Mouse (Mus musculus) thymus, postnatal 36 days (tissue): ENCODE measurements around the gene Mdk.

ENCODE experiments used
- DNase-seq, 2 experiments: peaks; one replicate each; pipeline ENCODE4 v3.0.0; 2022; ENCODE audit warnings: mixed read lengths in 2 of 2

Mdk gene

DNA sequence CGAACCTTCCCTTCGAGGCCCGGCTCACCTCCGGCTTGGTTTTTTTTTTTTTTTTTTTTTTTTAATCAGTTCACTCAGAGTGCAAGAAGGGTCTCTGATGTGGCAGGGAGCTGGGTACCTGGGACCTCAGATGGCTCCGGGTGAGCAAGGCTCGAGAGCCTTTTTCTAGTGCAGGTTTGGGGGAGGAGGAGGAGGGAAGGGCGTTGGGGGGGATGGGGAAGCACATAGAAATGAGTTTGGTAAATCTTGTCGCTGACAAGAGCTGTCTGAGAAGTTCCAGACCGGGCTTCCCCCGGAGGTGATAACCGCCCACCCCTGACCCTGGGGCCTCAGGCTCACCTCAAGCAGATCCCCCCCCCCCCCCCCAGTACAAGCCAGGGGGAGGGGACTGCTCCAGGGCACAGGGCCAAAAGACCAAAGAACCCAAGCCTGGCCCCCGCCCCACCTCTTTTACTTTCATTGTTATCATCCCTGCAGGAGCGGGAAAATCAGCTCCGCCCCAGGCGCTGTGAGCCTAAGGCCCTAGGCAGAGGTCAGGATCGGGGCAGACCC lies at the start of gene Mdk:
Gene Mdk (minus strand): TSS at position 138 of the 552 bp plus-strand sequence.
- DNase-seq, result peak in 1 of 2 experiments; percentile 23

DNA sequence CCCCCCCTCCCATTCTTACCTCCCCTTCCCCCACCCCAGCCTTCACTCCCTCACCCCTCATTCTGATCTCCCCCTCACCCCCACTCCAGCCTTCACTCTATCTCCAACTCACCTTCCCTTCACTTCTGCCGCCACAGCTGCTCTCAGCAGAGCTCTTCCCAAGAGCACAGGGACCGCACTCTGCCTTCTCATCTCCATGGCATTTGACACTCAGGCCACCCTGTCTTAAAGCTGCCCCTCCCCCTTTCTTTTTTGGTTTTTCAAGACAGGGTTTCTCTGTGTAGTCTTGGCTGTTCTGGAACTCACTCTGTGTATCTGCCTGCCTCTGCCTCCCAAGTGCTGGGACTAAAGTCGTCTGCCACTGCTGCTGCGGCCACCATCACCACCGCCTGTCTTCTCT lies 48.7 kb upstream of the Mdk start:
- DNase-seq, result no peak

GRCm38 (mm10) chr2:91980245-91980644 lies 48.1 kb upstream of the Mdk start:
- DNase-seq, result no peak

DNA sequence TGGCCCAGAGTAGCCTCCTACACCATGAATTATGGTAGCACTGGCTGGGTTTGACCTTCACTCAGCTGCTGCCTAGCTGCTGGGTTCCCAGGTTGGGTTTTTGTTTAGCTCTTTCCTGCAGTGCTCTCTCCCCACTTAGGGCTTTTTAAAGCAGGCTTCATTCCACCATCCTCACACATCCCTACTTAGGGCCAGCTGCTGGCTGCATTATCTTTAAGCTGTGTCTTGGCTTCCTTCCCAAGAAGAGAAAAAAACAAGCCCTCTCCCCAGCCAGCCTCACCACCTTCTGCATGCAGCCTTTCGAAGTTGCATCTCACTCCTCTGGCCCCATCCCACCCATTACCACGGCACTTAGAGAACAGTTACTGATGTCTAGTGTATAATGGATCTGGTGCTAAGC lies 46.5 kb upstream of the Mdk start:
- DNase-seq, result no peak

DNA sequence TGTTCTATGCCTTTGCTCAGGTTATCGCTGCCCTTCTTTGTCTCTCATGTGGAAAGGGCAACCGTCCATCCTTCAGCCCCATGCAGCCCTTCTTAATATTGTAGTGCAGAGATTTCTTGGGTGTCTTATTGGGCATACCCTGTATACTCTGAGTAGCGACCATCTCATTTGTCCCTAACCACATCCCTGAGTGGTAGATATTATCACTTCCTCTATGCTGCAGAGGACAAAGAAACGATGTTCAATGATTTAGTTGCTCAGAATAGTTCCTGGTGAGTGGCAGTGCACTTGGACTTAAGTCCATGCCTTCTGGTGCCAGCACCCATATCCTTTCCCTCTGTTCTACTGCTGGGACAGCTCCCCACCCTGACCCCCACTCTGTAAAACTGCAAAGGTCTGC lies 45.9 kb upstream of the Mdk start:
- no peak for DNase-seq

DNA sequence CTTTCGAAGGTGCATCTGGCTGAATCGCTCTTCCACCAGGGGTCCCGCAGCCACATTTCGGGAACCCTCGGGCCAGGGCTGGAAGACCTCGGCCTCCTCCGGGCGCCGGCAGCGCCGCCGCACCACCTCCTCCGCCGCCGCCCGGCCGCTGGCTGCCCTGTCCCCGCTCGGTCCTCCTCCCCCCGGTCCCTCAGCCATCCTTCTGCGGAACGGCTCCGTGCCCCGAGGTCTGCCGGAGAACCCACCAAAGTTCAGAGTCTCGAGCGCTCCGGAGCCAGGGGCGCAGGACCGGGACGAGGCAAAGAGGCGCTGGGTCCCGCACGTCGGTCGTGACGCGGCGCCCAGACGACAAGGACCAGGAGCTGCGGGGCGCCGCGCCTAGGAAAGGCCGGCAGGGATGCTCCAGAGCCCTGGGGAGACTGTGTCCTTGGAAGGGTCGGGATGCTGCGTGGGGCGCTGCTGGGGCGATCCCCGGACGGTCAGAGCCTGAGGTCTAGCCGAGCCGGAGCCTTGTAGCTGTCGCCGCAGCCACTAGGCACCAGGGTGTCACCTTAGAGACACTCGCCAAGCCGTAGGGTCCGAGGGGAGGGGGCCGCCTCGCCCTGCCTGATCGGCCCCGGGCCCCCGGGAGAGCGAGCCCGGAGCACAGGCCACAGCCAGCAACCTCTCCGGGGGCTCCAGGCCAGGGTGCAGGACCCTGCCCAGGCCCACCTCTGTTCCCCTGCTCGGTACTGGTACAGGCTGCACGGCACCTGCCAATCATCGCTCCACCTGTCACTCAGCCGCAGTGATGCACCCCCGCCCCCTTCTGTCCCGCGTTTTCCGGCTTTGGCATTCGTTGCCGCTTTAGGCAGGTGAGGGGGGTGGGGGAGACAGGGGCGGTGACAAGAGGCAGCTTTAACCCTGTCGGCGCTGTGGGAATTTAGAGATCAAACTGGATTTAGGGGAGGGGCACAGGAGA lies 43.8 kb upstream of the Mdk start, which contains the start of gene Dgkz:
Gene Dgkz (minus strand): TSS at position 284 of the 961 bp plus-strand sequence.
- peak; percentile 60 to 73 for DNase-seq

DNA sequence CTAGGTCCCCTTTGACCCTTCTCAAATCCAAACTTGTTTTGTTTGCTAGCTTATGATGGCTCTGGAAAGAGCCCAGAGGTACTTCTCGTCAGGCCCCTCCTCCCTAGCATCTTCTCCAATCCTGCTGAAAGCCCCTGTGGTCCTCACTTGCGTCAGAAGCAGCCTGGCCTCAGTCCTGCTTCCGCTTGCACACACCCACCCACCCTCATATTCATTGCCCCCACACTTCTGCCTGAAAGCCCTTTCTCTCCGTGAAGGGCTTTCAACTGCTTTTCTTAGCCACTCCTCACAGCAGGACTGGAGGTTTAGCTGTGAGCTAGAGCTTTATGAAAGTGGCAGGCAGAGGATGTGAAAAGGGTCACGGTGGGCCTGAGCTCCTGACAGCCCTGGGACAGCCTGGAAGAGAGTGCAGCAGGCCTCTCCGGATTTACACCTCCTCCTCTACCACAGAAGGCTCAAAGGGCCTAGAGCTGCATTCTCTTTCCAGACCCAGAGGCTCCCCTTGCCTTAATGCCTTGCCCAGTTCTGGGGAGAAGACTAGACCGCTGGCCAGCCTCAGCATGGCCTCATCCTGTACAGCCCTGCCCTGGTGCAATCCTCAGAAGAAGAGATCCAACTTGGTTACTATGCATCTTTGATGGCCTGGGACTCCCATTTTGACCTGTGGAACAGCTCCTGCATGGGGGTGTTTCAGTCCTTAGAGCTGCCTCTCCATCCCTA lies 41.5 kb upstream of the Mdk start:
- DNase-seq, result no peak

DNA sequence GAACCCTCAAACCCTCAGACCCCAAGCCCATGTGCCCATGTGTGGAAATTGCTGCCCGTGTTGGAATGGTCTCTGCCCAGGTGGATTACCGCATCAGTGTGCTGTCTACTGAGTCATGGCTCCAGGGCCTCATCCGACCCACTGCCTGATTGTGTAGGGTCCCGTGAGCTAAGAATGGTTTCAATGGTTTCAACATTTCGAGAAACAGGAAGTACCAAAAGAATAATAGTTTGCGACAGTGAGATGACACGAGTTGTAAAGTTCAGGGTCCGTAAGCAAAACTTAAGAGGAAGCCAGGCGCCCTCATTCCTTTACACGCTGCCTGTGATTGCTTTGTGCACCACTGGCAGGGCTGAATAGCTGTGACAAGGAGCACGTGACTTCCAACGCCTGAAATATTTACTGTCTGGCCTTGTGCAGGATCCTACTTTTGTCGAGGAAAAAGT lies 40.0 kb upstream of the Mdk start:
- no peak for DNase-seq

GRCm38 (mm10) chr2:91971231-91972097 lies 39.4 kb upstream of the Mdk start:
- no peak for DNase-seq

DNA sequence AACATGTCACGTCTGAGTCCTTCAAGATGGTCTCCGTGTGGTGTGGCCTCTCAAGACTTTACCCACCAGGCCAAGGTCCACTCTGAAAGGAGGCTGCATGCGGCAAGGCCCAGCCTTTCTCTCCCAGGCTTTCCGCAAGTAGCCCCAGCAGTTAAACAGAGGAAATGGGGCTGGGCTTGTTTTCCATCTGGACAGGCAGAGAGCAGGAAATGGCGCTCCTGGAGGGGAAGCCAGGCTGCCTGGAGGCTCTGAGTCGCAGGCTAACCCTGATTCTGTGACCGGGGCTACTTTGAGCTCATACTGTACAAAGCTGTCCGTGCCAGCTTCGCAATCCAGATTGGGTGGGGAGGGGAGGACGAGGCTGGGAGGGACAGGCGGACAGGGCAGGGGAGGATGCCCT lies 35.9 kb upstream of the Mdk start:
- no peak for DNase-seq

DNA sequence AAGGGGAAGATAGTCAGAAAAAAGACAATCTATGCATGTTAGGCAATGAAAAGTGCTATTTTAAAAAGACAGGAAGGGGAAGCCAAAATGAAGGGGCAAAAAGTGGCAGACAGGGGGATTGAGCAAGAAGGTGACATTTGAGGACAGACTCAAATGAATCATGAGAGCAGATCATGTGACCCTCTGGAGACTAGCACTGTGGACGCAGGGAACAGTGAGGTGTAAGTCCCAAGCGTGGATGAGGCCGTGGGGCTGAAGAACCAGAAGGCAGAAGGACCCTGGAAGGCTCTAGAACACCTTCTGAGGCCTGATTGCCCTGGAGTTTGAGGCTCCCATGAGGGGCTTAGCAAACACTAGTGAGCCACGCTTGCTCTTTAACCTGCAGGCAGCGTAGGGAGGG lies 34.3 kb upstream of the Mdk start:
- DNase-seq, result no peak

GRCm38 (mm10) chr2:91965417-91965816 lies 33.3 kb upstream of the Mdk start:
- peak; percentile 47 to 69 for DNase-seq

- no peak for DNase-seq
These were observed 32.6 kb upstream of the Mdk start for GRCm38 (mm10) chr2:91964610-91965204.

GRCm38 (mm10) chr2:91963443-91963932 lies 31.4 kb upstream of the Mdk start:
- peak; percentile 94 to 97 for DNase-seq

DNA sequence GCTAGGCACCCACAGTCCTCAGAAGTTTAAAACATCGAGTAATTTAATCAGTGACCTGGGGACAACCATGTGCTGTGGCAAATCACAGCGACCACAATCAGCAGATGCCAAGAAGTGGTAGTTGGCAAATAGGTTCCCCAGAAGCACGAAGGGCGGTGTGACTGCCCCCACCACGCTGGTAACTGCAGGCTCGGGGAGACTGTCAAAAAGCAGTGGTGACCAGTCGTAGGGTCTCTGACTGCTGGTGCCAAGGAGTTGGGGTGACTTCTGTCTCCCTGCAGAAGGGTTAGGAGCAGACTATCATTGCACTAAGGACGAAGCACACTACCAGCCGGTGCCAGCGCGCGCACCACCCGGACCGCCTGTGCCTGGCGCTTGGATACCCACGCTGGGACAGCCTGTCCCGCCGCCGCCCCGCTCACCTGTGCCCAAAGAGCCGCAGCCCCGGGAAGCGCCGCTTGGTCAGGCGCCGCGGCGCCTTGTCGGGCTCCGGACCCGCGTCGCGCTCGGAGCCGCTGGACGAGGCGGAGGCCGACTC lies 30.8 kb upstream of the Mdk start:
- DNase-seq, result peak; percentile 48 to 67

DNA sequence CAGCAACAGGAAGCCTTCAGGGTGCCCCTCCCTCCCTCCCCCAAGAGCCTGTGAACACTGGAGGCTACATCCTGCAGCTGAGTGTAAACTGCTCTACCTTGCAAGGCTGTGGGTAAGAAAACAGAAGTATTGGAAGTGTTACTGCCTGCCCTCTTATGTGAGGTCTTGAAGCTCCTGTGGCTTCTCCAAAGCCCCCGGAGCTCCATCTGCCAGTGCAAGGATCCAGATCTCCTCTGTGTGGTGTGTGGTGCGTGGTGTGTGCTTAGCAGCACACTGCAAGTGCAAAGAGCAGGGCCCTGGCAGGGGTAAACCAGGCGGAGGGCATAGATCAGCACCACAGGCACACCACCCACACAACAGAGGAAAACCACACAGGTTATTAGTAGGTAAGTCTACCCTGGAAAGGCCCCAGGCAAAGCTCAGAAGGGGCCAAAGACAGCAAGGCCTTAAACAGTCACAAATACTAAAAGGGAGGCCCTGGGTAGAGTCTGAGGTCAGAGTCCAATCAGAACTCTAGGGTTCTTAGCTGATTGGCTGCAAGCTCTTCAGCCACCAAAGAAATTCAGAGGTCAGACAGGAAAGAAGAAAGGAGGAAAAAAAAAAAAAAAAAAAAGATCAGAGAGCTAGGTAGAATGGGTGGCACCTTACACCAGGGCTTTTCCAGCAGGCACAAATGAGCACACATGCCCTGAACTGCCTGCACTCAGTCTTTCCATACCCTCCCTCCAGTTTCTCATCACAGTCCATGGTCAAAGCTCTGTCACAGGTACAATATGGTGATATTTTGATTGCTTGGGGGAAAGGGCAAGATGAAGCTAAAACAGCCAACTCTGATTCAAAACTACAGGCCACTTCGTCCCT lies 30.0 kb upstream of the Mdk start:
- peak; percentile 60 to 61 for DNase-seq

- no peak for DNase-seq
These were observed 28.4 kb upstream of the Mdk start for GRCm38 (mm10) chr2:91960459-91960858.

- DNase-seq, result peak in 1 of 2 experiments; percentile 25
These were observed 27.7 kb upstream of the Mdk start for GRCm38 (mm10) chr2:91959544-91960410.

DNA sequence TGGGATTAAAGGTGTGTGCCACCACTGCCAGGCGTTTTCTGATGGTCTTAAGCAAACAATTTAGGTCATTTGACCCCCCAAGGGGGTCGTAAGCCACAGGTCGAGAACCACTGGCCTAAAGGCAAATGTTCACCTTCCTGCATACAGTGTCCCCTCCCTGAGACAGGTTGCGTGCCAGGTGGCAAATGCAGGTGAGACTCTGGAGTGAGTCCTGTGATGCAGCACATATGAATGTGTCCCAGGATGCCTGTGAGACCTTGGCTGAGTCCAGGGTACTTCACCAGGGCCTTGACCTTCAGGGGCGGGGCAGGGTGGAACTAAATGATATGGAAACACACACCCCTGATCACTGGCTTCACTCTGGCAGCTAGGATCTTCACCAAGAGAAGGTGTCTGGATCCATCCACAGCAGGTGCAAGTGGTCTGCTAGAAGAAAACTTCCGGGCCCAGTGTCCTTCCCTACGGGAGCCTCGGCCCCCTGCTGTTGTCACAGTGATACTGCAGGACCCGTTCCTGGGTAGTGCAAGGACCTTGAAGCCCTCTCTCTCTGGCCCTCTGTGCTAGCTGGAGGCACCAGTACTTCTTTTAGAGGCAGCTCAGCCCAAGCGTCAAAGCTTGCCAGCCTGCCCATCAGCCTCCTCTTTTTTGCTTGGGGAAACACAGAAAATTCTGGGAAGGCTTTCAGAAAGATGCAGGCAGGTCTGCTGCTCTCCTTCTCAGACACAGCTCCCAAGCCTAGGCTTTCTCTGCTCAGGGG lies 26.8 kb upstream of the Mdk start:
- peak; percentile 66 to 75 for DNase-seq
